In the genomic region with DNA sequence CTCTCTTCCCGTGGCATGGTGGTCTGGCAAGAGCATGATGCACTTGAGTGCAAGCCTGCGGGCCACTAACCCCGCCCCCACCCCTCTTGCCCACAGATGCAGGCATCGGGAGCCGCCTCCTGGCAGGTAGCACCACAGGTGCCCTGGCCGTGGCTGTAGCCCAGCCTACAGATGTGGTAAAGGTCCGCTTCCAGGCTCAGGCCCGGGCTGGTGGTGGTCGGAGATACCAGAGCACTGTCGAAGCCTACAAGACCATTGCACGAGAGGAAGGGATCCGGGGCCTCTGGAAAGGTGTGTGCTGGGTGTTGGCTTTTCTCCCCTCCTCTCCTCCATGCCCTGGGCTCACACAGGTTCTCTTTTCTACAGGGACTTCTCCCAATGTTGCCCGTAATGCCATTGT, we compare ENCODE assay signal across 1 mouse cellular context.
TF ChIP-seq lines count a peak whose summit lies in the region.

No protein-coding gene starts in this region.

TF ChIP-seq in ES-E14, 5 proteins besides CTCF, POLR2A, EP300 and RAD21:
- TF ChIP-seq HCFC1 (IDR thresholded peaks at IDR 0.05; ENCODE audit: borderline replicate concordance, insufficient read depth, low read length) = no peak
- no peak for TF ChIP-seq MAFK (IDR thresholded peaks at IDR 0.05; ENCODE audit: insufficient read depth, low read depth, low read length)
- TF ChIP-seq CHD2 (IDR thresholded peaks at IDR 0.05; ENCODE audit: low read depth, low read length) = no peak
- TF ChIP-seq ZC3H11A (IDR thresholded peaks at IDR 0.05; ENCODE audit: borderline replicate concordance, low read depth, low read length) = no peak
- TF ChIP-seq ZNF384 (IDR thresholded peaks at IDR 0.05; ENCODE audit: low read depth, low read length) = no peak
